In genomic region chr4:35354046-35354445, GRCm38 (mm10) we compare ENCODE assay signal across 8 mouse cellular contexts.
A peak's percentile ranks its signal among the peaks of the same experiment; 100 is the strongest.
DNase-seq lines count a peak whose midpoint lies in the region; ATAC-seq and TF ChIP-seq lines count a peak whose summit lies in the region.

No protein-coding gene starts in this region.

- TF ChIP-seq EP300 in lung, postnatal 0 days (IDR thresholded peaks at IDR 0.05), result no peak

- H3K4me1 ChIP-seq in forebrain, embryonic 16.5 days (replicated peaks; ENCODE audit: control insufficient read depth, insufficient read depth, low read length), result peaks cover 5% of the 10 kb centered on the region; the same call in 1 of the 2 replicates
- H3K4me1 ChIP-seq in forebrain, embryonic 15.5 days, result peaks cover 9% of the 10 kb centered on the region
- H3K4me1 ChIP-seq in lung, postnatal 0 days (ENCODE audit: insufficient read depth, low read depth, low read length), result no peaks in the 10 kb centered on the region
- no peaks in the 10 kb centered on the region for H3K4me1 ChIP-seq in hindbrain, embryonic 16.5 days (ENCODE audit: control insufficient read depth, insufficient read depth, low read depth, low read length)

- no peaks in the 10 kb centered on the region for H3K36me3 ChIP-seq in forebrain, embryonic 16.5 days (ENCODE audit: control insufficient read depth, insufficient read depth)
- no peaks in the 10 kb centered on the region for H3K36me3 ChIP-seq in forebrain, embryonic 15.5 days
- no peaks in the 10 kb centered on the region for H3K36me3 ChIP-seq in lung, postnatal 0 days (ENCODE audit: insufficient read depth, low read length)
- no peaks in the 10 kb centered on the region for H3K36me3 ChIP-seq in hindbrain, embryonic 16.5 days (ENCODE audit: control insufficient read depth, insufficient read depth, low read length)

- 61% methylated on average over 14 of the region's 14 CpGs for WGBS in forebrain, embryonic 16.5 days
- WGBS in forebrain, embryonic 15.5 days, result 67% methylated on average over 14 of the region's 14 CpGs
- WGBS in lung, postnatal 0 days, result 53% methylated on average over 14 of the region's 14 CpGs
- 57% methylated on average over 14 of the region's 14 CpGs for WGBS in hindbrain, embryonic 16.5 days

- H3K27me3 ChIP-seq in forebrain, embryonic 16.5 days (replicated peaks; ENCODE audit: control insufficient read depth, insufficient read depth, low read length), result no peaks in the 10 kb centered on the region
- no peaks in the 10 kb centered on the region for H3K27me3 ChIP-seq in forebrain, embryonic 15.5 days
- no peaks in the 10 kb centered on the region for H3K27me3 ChIP-seq in lung, postnatal 0 days (replicated peaks; ENCODE audit: insufficient read depth, low read length)
- H3K27me3 ChIP-seq in hindbrain, embryonic 16.5 days (replicated peaks; ENCODE audit: control insufficient read depth, insufficient read depth, low read length), result no peaks in the 10 kb centered on the region

- peak; percentile 40 for DNase-seq in lung, postnatal 0 days (ENCODE audit: low spot score)
- DNase-seq in lung, postnatal 4 days, result no peak
- peak; percentile 9 for DNase-seq in retina, postnatal 1 day
- no peak for DNase-seq in testis, postnatal 10 days (ENCODE audit: low spot score)
- DNase-seq in layer of hippocampus, postnatal 36 days, result no peak

- H3K9me3 ChIP-seq in forebrain, embryonic 16.5 days (ENCODE audit: control insufficient read depth, low read length), result no peaks in the 10 kb centered on the region
- H3K9me3 ChIP-seq in forebrain, embryonic 15.5 days, result no peaks in the 10 kb centered on the region
- H3K9me3 ChIP-seq in lung, postnatal 0 days (ENCODE audit: low read length), result no peaks in the 10 kb centered on the region
- H3K9me3 ChIP-seq in hindbrain, embryonic 16.5 days (ENCODE audit: control insufficient read depth, low read length), result no peaks in the 10 kb centered on the region

- 0 out of 2 replicates have a peak, but pooled peaks have one; percentile 21 for ATAC-seq in forebrain, embryonic 16.5 days
- no peak for ATAC-seq in forebrain, embryonic 15.5 days (replicated peaks)
- 0 out of 2 replicates have a peak, but pooled peaks have one; percentile 28 for ATAC-seq in lung, postnatal 0 days
- peak; percentile 64; the same call in 1 of the 2 replicates for ATAC-seq in hindbrain, embryonic 16.5 days

- no peak overlapping the region for H3K27ac ChIP-seq in forebrain, embryonic 16.5 days (ENCODE audit: low read length)
- no peak overlapping the region for H3K27ac ChIP-seq in forebrain, embryonic 15.5 days (replicated peaks)
- H3K27ac ChIP-seq in lung, postnatal 0 days (ENCODE audit: low read length), result no peak overlapping the region
- H3K27ac ChIP-seq in hindbrain, embryonic 16.5 days (ENCODE audit: low read depth, low read length), result no peak overlapping the region

- no peak overlapping the region for H3K4me3 ChIP-seq in forebrain, embryonic 16.5 days (replicated peaks; ENCODE audit: low read length)
- H3K4me3 ChIP-seq in forebrain, embryonic 15.5 days, result no peak overlapping the region
- H3K4me3 ChIP-seq in lung, postnatal 0 days (ENCODE audit: low read depth, low read length), result no peak overlapping the region
- no peak overlapping the region for H3K4me3 ChIP-seq in hindbrain, embryonic 16.5 days (ENCODE audit: low read length)

- no peak overlapping the region for H3K4me2 ChIP-seq in forebrain, embryonic 16.5 days (ENCODE audit: low read length)
- no peak overlapping the region for H3K4me2 ChIP-seq in forebrain, embryonic 15.5 days (replicated peaks)
- H3K4me2 ChIP-seq in lung, postnatal 0 days (replicated peaks; ENCODE audit: low read depth, low read length), result no peak overlapping the region
- H3K4me2 ChIP-seq in hindbrain, embryonic 16.5 days (ENCODE audit: low read length), result no peak overlapping the region

- H3K9ac ChIP-seq in forebrain, embryonic 16.5 days (replicated peaks; ENCODE audit: low read depth, low read length), result no peak overlapping the region
- no peak overlapping the region for H3K9ac ChIP-seq in forebrain, embryonic 15.5 days (replicated peaks)
- no peak overlapping the region for H3K9ac ChIP-seq in lung, postnatal 0 days (replicated peaks; ENCODE audit: low read depth)
- no peak overlapping the region for H3K9ac ChIP-seq in hindbrain, embryonic 16.5 days (ENCODE audit: low read depth, low read length)

- TF ChIP-seq CTCF in lung, postnatal 0 days (IDR thresholded peaks at IDR 0.05), result no peak

Comparison
In these comparisons a context has a peak if more than half of its experiments do, and no peak if none do; other contexts are left out.
1. DNase-seq: peak in lung, postnatal 0 days (single experiment) and retina, postnatal 1 day (single experiment); none in lung, postnatal 4 days (0 of 2), testis, postnatal 10 days (single experiment) and layer of hippocampus, postnatal 36 days (0 of 2).